Mouse (Mus musculus): ENCODE data around the gene Gm10234.

Gm10234 gene

DNA sequence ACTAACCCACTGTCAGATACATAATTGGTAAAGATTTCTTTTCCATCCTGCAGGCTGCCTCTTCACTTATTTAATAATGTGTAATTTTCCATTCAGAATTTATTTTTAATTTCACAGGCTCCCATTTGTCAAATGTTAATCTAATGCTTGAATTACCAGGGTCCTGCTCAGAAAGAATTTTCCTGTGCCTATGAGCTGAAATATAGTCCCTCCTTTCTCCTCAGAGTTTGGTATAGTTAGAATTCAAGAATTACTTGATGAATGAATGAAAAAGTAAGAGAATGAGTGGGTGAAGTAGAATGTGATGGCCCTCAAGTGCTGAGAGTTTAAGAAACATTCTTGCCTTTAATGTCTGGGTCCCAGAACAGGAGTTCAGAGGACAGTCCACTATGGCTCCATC is at the start of gene Gm10234:
Gene Gm10234, plus strand, starts transcription at position 301 of the 400 bp plus-strand sequence.
- no peak for DNase-seq (ENCODE audit: low read depth in 1 of 2, low spot score in 2 of 2)

DNA sequence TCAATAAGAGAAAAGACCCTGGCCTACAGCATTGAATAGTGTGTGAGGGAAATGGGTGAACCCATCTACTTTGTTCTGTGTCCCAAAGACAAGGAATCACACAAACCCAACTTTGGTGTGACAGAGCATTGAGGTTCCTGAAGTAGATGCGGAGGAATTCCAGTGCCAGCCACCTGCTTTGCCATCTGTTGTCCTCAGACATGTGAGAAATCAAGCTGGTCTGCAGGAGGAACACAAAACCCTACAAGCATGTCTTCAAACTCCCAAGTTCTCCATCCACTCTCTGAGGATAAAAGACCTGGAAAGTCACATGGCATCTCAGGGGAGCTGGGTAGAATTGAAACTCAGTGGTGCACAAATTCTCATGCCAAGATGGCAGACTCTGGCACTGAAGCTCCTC is 44.3 kb upstream of the Gm10234 start:
- no peak for DNase-seq (ENCODE audit: low read depth in 1 of 2, low spot score in 2 of 2)

DNA sequence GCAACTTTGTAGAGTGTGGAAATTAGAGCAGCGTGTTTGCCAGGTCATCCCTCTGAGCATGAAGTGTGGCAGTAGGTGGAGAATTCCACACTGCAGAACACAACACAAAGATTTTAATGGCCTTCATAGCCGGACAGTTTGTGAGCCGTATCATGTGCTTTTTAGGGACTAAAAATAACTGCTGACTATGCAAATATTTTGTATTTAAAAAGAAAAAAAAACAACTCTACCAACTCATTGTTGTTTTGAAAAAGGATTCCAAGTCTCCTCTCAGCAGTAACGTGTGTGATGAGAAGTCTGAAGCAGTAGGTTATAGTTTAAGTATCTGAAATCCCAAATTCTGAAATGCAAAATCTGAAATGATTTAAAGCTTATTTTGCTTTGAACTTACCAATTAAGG is 25.9 kb upstream of the Gm10234 start:
- no peak for DNase-seq (ENCODE audit: low read depth in 1 of 2, low spot score in 2 of 2)

DNA sequence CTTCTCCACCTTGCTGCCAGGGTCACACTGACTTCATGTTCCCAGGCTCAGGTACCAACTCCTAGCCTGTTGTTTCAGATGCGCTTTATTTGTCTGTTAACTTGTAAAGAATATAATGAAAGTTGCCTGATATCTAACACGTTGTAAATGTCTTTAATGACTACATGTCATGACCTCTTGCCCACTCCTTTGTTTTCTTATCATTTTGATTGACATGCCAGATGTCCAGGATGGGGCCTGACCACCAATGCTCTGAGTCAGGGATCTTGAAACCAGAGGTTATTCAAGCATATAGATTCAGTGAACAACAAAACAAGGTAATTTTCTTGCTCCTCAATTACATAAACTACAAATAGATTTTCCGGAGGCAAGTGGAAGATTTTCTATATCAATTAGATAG is 23.5 kb upstream of the Gm10234 start:
- no peak for DNase-seq (ENCODE audit: low read depth in 1 of 2, low spot score in 2 of 2)

DNA sequence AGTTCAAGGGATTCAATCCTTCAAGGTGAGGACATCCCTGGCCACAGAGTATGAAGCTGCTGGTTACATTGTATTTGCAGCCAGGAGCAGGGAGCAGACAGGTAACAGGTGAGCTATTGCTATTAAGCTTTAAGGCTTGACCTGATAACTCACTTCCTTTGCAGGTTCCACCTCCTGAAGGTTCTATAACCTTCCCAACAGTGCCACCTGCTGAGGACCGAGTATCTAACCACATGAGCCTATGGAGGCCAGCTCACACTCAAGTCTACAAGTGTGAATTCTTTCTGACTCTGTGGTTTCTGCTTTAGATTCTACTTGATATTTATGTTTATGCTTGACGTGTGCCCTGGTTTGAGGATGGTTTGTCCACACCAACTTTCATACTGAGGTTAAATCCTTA is 21.3 kb upstream of the Gm10234 start:
- DNase-seq (ENCODE audit: low read depth in 1 of 2, low spot score in 2 of 2): no peak

DNA sequence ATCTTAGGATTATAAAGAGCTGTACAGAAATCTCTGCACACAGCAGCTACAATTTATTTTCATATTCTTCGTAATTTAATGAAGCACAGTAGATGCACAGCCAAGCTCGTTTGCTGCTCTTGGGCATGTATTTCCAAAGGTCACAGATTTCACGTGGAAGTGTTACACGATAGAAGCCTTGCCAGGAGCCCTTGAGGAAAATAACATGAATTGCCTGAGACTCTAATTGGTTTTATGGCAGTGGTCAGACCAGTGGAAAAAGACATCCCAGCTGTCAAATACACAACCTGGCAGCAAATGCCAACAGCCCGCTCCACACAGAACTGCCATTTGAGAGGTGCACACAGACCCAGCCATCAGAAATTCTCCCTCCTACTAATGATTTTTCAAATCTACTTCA is 9.3 kb downstream of the Gm10234 start:
- no peak for DNase-seq (ENCODE audit: low read depth in 1 of 2, low spot score in 2 of 2)

DNA sequence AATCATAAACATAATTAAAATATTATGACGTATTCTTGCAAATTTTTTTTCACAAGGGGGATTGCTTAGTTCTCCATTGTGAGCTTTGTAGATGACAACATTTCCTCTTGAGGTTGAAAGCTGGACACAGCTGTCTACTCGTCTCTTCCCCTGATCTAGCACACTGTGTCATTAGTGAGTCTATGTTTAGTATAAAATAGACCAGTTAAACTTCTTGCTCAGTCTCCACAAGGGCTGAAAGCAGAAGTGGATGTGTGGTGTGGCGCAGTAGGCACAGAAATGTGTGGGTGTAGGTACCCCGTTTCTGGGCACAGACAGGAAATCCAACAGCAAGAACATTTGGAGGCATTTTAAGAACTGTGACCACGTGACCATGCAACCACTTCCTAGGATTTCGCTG is 12.9 kb downstream of the Gm10234 start:
- DNase-seq (ENCODE audit: low read depth in 1 of 2, low spot score in 2 of 2): no peak

DNA sequence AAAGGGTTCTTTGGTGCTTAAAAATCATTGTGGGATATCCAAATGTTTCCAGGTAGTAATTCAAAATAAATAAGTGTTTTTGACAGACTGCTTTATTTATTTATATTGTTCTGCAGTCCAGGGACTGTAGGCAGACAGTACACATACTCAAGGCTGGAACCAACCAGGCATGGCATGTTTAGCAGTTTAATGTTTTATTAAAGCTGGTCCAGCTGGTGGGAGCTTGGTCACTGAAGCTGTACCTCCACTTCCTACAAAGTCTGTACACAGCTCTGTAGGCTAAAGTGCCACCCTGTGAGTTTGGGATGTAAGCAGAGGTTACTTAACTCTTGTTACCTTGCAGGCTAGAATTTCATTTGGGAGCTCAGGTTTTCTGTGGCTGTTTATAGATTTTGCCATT is 27.5 kb downstream of the Gm10234 start:
- no peak for DNase-seq (ENCODE audit: low read depth in 1 of 2, low spot score in 2 of 2)

DNA sequence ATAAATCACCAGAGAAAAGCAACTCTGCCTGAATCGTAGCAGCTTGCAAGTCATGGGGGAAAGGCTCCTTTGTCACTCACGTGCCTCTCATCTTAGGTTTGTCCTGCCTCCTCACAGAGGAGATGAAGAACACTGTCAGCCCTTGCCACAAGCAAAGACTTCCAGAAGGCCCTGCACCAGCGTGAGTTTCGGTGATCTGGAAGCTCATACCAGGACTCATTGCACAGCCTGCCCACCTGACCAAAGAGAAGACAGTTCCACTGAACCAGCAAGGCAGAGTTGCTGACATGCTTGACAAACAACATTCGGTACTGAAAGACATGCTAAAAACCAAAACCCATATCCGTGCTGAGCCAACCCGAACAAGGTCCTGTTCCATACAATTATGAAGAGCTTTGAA is 31.1 kb downstream of the Gm10234 start:
- no peak for DNase-seq (ENCODE audit: low read depth in 1 of 2, low spot score in 2 of 2)

DNA sequence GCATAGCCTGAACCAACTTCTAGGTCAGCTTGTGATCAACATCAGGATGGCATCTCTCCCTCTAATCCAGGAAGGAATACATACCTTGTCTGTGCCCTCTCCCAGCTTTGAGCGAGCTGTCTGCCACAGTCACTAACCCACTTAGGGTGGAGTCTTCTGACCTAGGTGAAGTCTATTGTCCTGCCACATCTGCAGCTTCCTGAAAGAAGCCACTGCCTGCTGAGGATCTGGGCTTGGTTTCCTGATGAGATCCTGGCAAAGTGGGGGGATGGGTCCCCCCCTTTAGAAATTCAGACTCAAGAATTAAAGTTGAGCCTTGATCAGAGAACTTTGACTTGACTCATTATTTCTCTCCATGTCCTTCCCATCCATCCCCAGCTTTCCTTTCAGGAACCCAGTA is 32.0 kb downstream of the Gm10234 start:
- no peak for DNase-seq (ENCODE audit: low read depth in 1 of 2, low spot score in 2 of 2)

DNA sequence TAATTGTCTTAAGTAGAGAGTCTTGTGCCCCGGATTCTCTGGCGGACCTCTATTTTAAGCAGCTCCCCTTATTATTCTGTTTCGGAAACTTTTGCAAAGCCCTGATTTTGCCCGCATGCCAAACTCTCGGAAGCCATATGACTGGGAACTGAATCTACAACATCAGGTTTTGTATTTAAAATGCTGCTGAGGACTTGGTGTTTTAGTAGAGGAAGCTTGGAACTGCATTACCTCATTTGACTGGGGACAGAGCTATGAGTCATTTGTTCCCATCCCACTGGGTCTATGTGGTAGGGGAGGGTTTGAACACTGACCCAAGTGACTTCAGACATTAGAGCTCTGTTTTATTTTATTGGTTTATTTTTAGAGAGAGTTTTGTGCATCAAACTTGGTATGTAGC is 38.2 kb downstream of the Gm10234 start:
- DNase-seq (ENCODE audit: low read depth in 1 of 2, low spot score in 2 of 2): no peak

DNA sequence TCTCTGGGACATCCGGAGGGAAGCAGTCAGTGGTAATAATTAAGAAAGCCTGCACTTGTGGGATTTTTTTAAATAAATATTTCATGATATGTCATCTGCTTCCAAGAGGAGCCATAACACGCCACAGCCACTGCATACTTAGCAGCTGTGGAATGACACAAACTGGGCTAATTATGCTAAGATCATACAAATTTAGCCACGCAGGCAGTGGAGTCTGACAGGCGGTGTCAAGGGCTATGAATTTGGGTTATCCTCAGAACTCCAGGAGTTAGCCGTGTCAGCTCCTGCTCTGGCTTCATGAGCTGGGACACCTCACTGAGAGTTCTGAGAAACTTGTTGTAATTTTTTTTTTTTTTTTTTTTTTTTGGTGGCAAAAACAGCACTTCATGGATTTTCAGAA is 40.8 kb downstream of the Gm10234 start:
- DNase-seq (ENCODE audit: low read depth in 1 of 2, low spot score in 2 of 2): no peak

DNA sequence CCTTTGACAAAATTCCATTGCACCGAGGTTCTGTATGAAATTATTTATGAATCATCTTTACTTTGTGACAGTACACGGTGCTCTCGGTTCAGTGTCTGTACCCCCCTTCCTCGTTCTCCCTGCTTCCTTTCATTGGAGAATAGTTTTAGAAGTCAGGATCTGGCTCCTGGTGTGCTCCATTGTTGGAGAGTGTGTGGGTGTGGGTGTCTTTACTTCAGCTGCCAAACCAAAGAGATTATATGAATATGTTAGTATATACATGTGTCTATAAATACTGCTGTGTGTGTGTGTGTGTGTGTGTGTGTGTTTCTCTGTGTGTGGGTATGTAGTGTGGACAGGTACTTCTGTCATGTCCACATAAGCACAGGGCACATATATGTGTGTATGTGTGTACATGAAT is 49.9 kb downstream of the Gm10234 start:
- DNase-seq (ENCODE audit: low read depth in 1 of 2, low spot score in 2 of 2): no peak

Data from monocyte, adult 2 months (primary cell).